Mouse (Mus musculus): ENCODE data around the gene Hagh.

The Hagh gene

DNA sequence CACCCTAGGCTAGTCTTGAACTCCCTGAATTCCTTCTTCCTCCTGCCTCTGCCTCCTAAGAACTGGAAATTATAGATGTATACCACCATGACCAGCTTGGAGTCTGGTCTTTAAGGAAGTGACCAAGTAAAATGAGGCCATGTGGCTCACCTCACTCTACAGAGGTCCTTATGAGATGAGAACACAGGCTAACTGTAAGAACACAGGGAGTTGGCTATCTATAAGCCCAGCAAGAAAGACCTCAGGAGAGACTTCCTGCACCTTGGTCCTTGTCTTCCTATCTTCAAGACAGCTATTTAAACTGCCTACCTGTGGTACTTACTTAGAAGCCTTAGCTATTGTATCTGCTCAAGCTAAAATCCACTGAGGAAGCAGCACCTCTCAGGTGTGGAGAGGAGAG lies 74.0 kb downstream of the Hagh start:
- no peak for DNase-seq
